Mouse (Mus musculus) limb, embryonic 12.5 days (tissue): ENCODE data around the gene Tmem115. TPM values are rescaled to one million over a fixed set of nuclear protein-coding genes. Genes with fewer than 3 reads are reported as not detected.

Experiments used
- ATAC-seq: fragments of 200-750 bp; cut with Nextera tagmentation; 2 replicates; pipeline ENCODE4 v1.8.0; 2017; ENCODE audit warnings: low read depth, moderate TSS enrichment; ENCODE audit not compliant: insufficient number of reproducible peaks, insufficient read depth, low FRiP score, low TSS enrichment
- H3K27ac ChIP-seq: fragments of 300-500 bp; sonication (generic); 2 replicates; pipeline ENCODE4 v1.5.1; 2016; ENCODE audit warnings: mild to moderate bottlenecking, moderate library complexity
- H3K27me3 ChIP-seq: fragments of 300-500 bp; sonication (generic); 2 replicates; pipeline ENCODE4 v1.6.1; 2016; ENCODE audit warnings: mild to moderate bottlenecking, moderate library complexity
- H3K36me3 ChIP-seq: fragments of 300-500 bp; sonication (generic); 2 replicates; pipeline ENCODE4 v1.6.1; 2016; ENCODE audit warnings: mild to moderate bottlenecking, moderate library complexity
- H3K4me1 ChIP-seq: fragments of 300-500 bp; sonication (generic); replicated peaks from 2 replicates; pipeline ENCODE4 v1.6.1; 2016
- H3K4me2 ChIP-seq: fragments of 300-500 bp; sonication (generic); 2 replicates; pipeline ENCODE4 v1.6.1; 2016; ENCODE audit warnings: mild to moderate bottlenecking, moderate library complexity
- H3K4me3 ChIP-seq: fragments of 300-500 bp; sonication (generic); replicated peaks from 2 replicates; pipeline ENCODE4 v1.5.1; 2016; ENCODE audit warnings: mild to moderate bottlenecking
- H3K9ac ChIP-seq: fragments of 300-500 bp; sonication (generic); replicated peaks from 2 replicates; pipeline ENCODE4 v1.6.1; 2016; ENCODE audit warnings: mild to moderate bottlenecking, moderate library complexity
- H3K9me3 ChIP-seq: fragments of 300-500 bp; sonication (generic); 2 replicates; pipeline ENCODE4 v1.6.1; 2016; ENCODE audit warnings: mild to moderate bottlenecking, moderate library complexity
- WGBS: fragments of 180-500 bp; shearing (Covaris S2); methylation state at CpG from one replicate; pipeline ENCODE4 v1.1.7; 2016; 5-methylcytosine and 5-hydroxymethylcytosine counted together
- polyA plus RNA-seq: library from polyadenylated mRNA; unstranded; fragments of >200 nt; fragmentation: Nextera tagmentation; extraction: Ambion mirVana; gene quantifications from 2 replicates; pipeline ENCODE4 v1.2.1, GENCODE M21; 2016

The Tmem115 gene
- polyA plus RNA-seq, 1 experiment from 2014 or later = 47.7 TPM

- 36% methylated on average over 8 of the region's 8 CpGs for WGBS
- Histone ChIP-seq H3K9ac (peak overlapping the region; percentile 57), H3K36me3 (peaks cover 48% of the 10 kb centered on the region), H3K27ac (no peak overlapping the region), H3K4me2 (peak overlapping the region; percentile 83), H3K4me3 (peak overlapping the region; percentile 60), H3K9me3 (no peaks in the 10 kb centered on the region), H3K27me3 (no peaks in the 10 kb centered on the region), H3K4me1 (peaks cover 40% of the 10 kb centered on the region)
- no peak for ATAC-seq
These were observed 9.0 kb downstream of the Tmem115 start for GRCm38 (mm10) chr9:107542721-107543120.

GRCm38 (mm10) chr9:107543299-107543698 lies 9.6 kb downstream of the Tmem115 start:
- peaks cover 43% of the 10 kb centered on the region for H3K36me3 ChIP-seq
- peak overlapping the region; percentile 83; the same call in 1 of the 2 replicates for H3K4me2 ChIP-seq
- 84% methylated on average over 11 of the region's 11 CpGs for WGBS
- H3K9me3 ChIP-seq = no peaks in the 10 kb centered on the region
- peaks cover 42% of the 10 kb centered on the region for H3K4me1 ChIP-seq
- H3K4me3 ChIP-seq = 0 out of 2 replicates have a peak overlapping the region, but pooled peaks have one; percentile 60
- no peak overlapping the region for H3K27ac ChIP-seq
- no peak overlapping the region for H3K9ac ChIP-seq
- no peak for ATAC-seq
- H3K27me3 ChIP-seq = no peaks in the 10 kb centered on the region

GRCm38 (mm10) chr9:107544196-107544700 lies 10.5 kb downstream of the Tmem115 start:
- H3K4me3 ChIP-seq = no peak overlapping the region
- no peak overlapping the region for H3K4me2 ChIP-seq
- peaks cover 42% of the 10 kb centered on the region for H3K4me1 ChIP-seq
- H3K36me3 ChIP-seq = peaks cover 33% of the 10 kb centered on the region
- whole genome bisulfite sequencing = 93% methylated on average over 17 of the region's 17 CpGs
- H3K27ac ChIP-seq = no peak overlapping the region
- no peak for ATAC-seq
- no peak overlapping the region for H3K9ac ChIP-seq
- 0 out of 2 replicates have a peak, but pooled peaks cover 1% of the 10 kb centered on the region for H3K27me3 ChIP-seq
- H3K9me3 ChIP-seq = no peaks in the 10 kb centered on the region

- Histone ChIP-seq H3K27me3 (0 out of 2 replicates have a peak, but pooled peaks cover 4% of the 10 kb centered on the region), H3K27ac (no peak overlapping the region), H3K9ac (no peak overlapping the region), H3K4me1 (peaks cover 42% of the 10 kb centered on the region), H3K4me2 (no peak overlapping the region), H3K36me3 (peaks cover 28% of the 10 kb centered on the region), H3K9me3 (no peaks in the 10 kb centered on the region), H3K4me3 (no peak overlapping the region)
- no peak for ATAC-seq
- WGBS = 90% methylated on average over 12 of the region's 12 CpGs
These were observed 11.0 kb downstream of the Tmem115 start for GRCm38 (mm10) chr9:107544729-107545128.

- no peak overlapping the region for H3K27ac ChIP-seq
- H3K9me3 ChIP-seq = no peaks in the 10 kb centered on the region
- no peak for ATAC-seq
- no peak overlapping the region for H3K4me3 ChIP-seq
- no peak overlapping the region for H3K4me2 ChIP-seq
- peaks cover 42% of the 10 kb centered on the region for H3K4me1 ChIP-seq
- peaks cover 6% of the 10 kb centered on the region; the same call in 1 of the 2 replicates for H3K27me3 ChIP-seq
- H3K9ac ChIP-seq = no peak overlapping the region
- peaks cover 24% of the 10 kb centered on the region for H3K36me3 ChIP-seq
- WGBS = 83% methylated on average over 10 of the region's 10 CpGs
These were observed 11.5 kb downstream of the Tmem115 start for GRCm38 (mm10) chr9:107545199-107545598.

- 6% methylated on average over 3 of the region's 3 CpGs for WGBS
- Histone ChIP-seq H3K9me3 (no peaks in the 10 kb centered on the region), H3K4me1 (peaks cover 44% of the 10 kb centered on the region), H3K9ac (no peak overlapping the region), H3K4me2 (0 out of 2 replicates have a peak overlapping the region, but pooled peaks have one; percentile 13), H3K36me3 (peaks cover 24% of the 10 kb centered on the region), H3K27ac (no peak overlapping the region), H3K27me3 (peaks cover 10% of the 10 kb centered on the region; the same call in 1 of the 2 replicates), H3K4me3 (no peak overlapping the region)
- no peak for ATAC-seq
These were observed 11.9 kb downstream of the Tmem115 start for GRCm38 (mm10) chr9:107545602-107546001.

GRCm38 (mm10) chr9:107547026-107547425 lies 13.3 kb downstream of the Tmem115 start, which contains the start of gene Zmynd10:
Gene Zmynd10 (plus strand): TSS chr9:107547298.
- H3K9me3 ChIP-seq = no peaks in the 10 kb centered on the region
- H3K36me3 ChIP-seq = peaks cover 24% of the 10 kb centered on the region
- ATAC-seq = peak; percentile 70; the same call in 1 of the 2 replicates
- peaks cover 50% of the 10 kb centered on the region for H3K4me1 ChIP-seq
- H3K27ac ChIP-seq = peak within 1 kb of the TSS; percentile 79
- H3K4me2 ChIP-seq = peak within 1 kb of the TSS; percentile 55
- whole genome bisulfite sequencing = 2% methylated on average over 20 of the region's 20 CpGs
- peak within 1 kb of the TSS; percentile 22 for H3K4me3 ChIP-seq
- H3K27me3 ChIP-seq = peaks cover 13% of the 10 kb centered on the region; the same call in 1 of the 2 replicates
- H3K9ac ChIP-seq = peak within 1 kb of the TSS; percentile 9; the same call in 1 of the 2 replicates

- no peaks in the 10 kb centered on the region for H3K9me3 ChIP-seq
- H3K4me3 ChIP-seq = no peak overlapping the region
- peaks cover 53% of the 10 kb centered on the region for H3K4me1 ChIP-seq
- WGBS = 77% methylated on average over 5 of the region's 5 CpGs
- H3K36me3 ChIP-seq = peaks cover 24% of the 10 kb centered on the region
- no peak for ATAC-seq
- peaks cover 13% of the 10 kb centered on the region; the same call in 1 of the 2 replicates for H3K27me3 ChIP-seq
- no peak overlapping the region for H3K9ac ChIP-seq
- H3K4me2 ChIP-seq = no peak overlapping the region
- H3K27ac ChIP-seq = no peak overlapping the region; the same call in 1 of the 2 replicates
These were observed 14.2 kb downstream of the Tmem115 start for GRCm38 (mm10) chr9:107547957-107548356.

- Histone ChIP-seq H3K4me3 (no peak overlapping the region), H3K4me1 (peaks cover 58% of the 10 kb centered on the region), H3K27ac (no peak overlapping the region), H3K4me2 (no peak overlapping the region), H3K27me3 (peaks cover 13% of the 10 kb centered on the region; the same call in 1 of the 2 replicates), H3K9ac (no peak overlapping the region), H3K9me3 (no peaks in the 10 kb centered on the region), H3K36me3 (peaks cover 17% of the 10 kb centered on the region)
- no peak for ATAC-seq
- WGBS = 90% methylated on average over 10 of the region's 10 CpGs
These were observed 15.1 kb downstream of the Tmem115 start for GRCm38 (mm10) chr9:107548820-107549219.

GRCm38 (mm10) chr9:107549297-107550074 lies 15.7 kb downstream of the Tmem115 start:
- H3K27ac ChIP-seq = no peak overlapping the region
- H3K36me3 ChIP-seq = peaks cover 10% of the 10 kb centered on the region
- peaks cover 13% of the 10 kb centered on the region; the same call in 1 of the 2 replicates for H3K27me3 ChIP-seq
- H3K9ac ChIP-seq = no peak overlapping the region
- ATAC-seq = no peak
- 82% methylated on average over 20 of the region's 20 CpGs for WGBS
- H3K4me2 ChIP-seq = 0 out of 2 replicates have a peak overlapping the region, but pooled peaks have one; percentile 89
- peaks cover 61% of the 10 kb centered on the region for H3K4me1 ChIP-seq
- no peak overlapping the region for H3K4me3 ChIP-seq
- no peaks in the 10 kb centered on the region for H3K9me3 ChIP-seq

- H3K9ac ChIP-seq = peak overlapping the region; percentile 83; the same call in 1 of the 2 replicates
- peaks cover 13% of the 10 kb centered on the region; the same call in 1 of the 2 replicates for H3K27me3 ChIP-seq
- H3K27ac ChIP-seq = peak overlapping the region; percentile 87
- H3K9me3 ChIP-seq = no peaks in the 10 kb centered on the region
- peaks cover 65% of the 10 kb centered on the region for H3K4me1 ChIP-seq
- H3K4me2 ChIP-seq = peak overlapping the region; percentile 89
- H3K36me3 ChIP-seq = no peaks in the 10 kb centered on the region
- peak overlapping the region; percentile 75 for H3K4me3 ChIP-seq
- ATAC-seq = no peak
- 30% methylated on average over 23 of the region's 23 CpGs for WGBS
These were observed 16.9 kb downstream of the Tmem115 start for GRCm38 (mm10) chr9:107550491-107551116.
